ENCODE assay signal across 19 mouse cellular contexts in genomic region chr13:108524548-108524947, GRCm38 (mm10).
"Had no signal": no experiment of that assay in that cellular context is flagged by ENCODE, and none has a peak within 500 bp of the region (broad histone marks: within the 10 kb centered on the region; RNA-seq: fewer than 3 reads in every experiment).

No protein-coding gene starts in this region.

- H3K27me3 ChIP-seq: limb, embryonic 13.5 days; liver, embryonic 12.5 days; liver, embryonic 15.5 days; lung, embryonic 15.5 days; megakaryocyte, embryonic 14.5 days; midbrain, embryonic 15.5 days; stomach, embryonic 15.5 days had no signal

- H3K9ac ChIP-seq: limb, embryonic 13.5 days; liver, embryonic 12.5 days; liver, embryonic 15.5 days; lung, embryonic 15.5 days; midbrain, embryonic 15.5 days; stomach, embryonic 15.5 days had no signal

- H3K4me1 ChIP-seq: limb, embryonic 10.5 days; limb, embryonic 13.5 days; lung, embryonic 15.5 days; midbrain, embryonic 10.5 days; midbrain, embryonic 15.5 days; stomach, embryonic 15.5 days had no signal

- DNase-seq: kidney, adult 18-20 months; kidney, postnatal 25 days; liver; lung, adult 18-20 months; lung, postnatal 10 days; lung, postnatal 36 days; spleen, adult 18-20 months; thymus, adult 18-20 months; thymus, postnatal 36 days had no signal

- H3K9me3 ChIP-seq: limb, embryonic 10.5 days; limb, embryonic 13.5 days; liver, embryonic 12.5 days; liver, embryonic 15.5 days; lung, embryonic 15.5 days; megakaryocyte, embryonic 14.5 days; midbrain, embryonic 10.5 days; midbrain, embryonic 15.5 days; stomach, embryonic 15.5 days had no signal

- ATAC-seq: liver, embryonic 12.5 days; midbrain, embryonic 15.5 days had no signal

- H3K36me3 ChIP-seq: limb, embryonic 10.5 days; limb, embryonic 13.5 days; liver, embryonic 12.5 days; liver, embryonic 15.5 days; lung, embryonic 15.5 days; midbrain, embryonic 10.5 days; midbrain, embryonic 15.5 days; stomach, embryonic 15.5 days had no signal

- H3K27ac ChIP-seq: kidney, postnatal 0 days; limb, embryonic 10.5 days; limb, embryonic 13.5 days; liver, embryonic 12.5 days; liver, embryonic 15.5 days; lung, embryonic 15.5 days; midbrain, embryonic 10.5 days; midbrain, embryonic 15.5 days; stomach, embryonic 15.5 days had no signal

- H3K4me2 ChIP-seq: limb, embryonic 13.5 days; liver, embryonic 12.5 days; liver, embryonic 15.5 days; lung, embryonic 15.5 days; midbrain, embryonic 15.5 days; stomach, embryonic 15.5 days had no signal

- H3K4me3 ChIP-seq: limb, embryonic 10.5 days; limb, embryonic 13.5 days; liver, embryonic 12.5 days; liver, embryonic 15.5 days; lung, embryonic 15.5 days; megakaryocyte, embryonic 14.5 days; midbrain, embryonic 10.5 days; midbrain, embryonic 15.5 days; stomach, embryonic 15.5 days had no signal
